18 mouse cellular contexts compared by ENCODE assay signal in genomic region chr19:40988856-40989255, GRCm38 (mm10). TPM values are rescaled to one million over a fixed set of nuclear protein-coding genes. Genes with fewer than 3 reads are reported as not detected.
"Had no signal": no experiment of that assay in that cellular context is flagged by ENCODE, and none has a peak within 500 bp of the region (broad histone marks: within the 10 kb centered on the region; RNA-seq: fewer than 3 reads in every experiment).

No protein-coding gene starts in this region.

- H3K27ac ChIP-seq: liver, embryonic 15.5 days; midbrain, embryonic 10.5 days; midbrain, embryonic 12.5 days; neural tube, embryonic 13.5 days; neural tube, embryonic 15.5 days; stomach, embryonic 15.5 days had no signal

- H3K9me3 ChIP-seq: liver, embryonic 15.5 days; midbrain, embryonic 10.5 days; midbrain, embryonic 12.5 days; neural tube, embryonic 13.5 days; neural tube, embryonic 15.5 days; stomach, embryonic 15.5 days had no signal

- H3K4me2 ChIP-seq: liver, embryonic 15.5 days; lung, embryonic 14.5 days; midbrain, embryonic 12.5 days; neural tube, embryonic 13.5 days; neural tube, embryonic 15.5 days; stomach, embryonic 15.5 days had no signal

- H3K36me3 ChIP-seq: liver, embryonic 15.5 days; midbrain, embryonic 10.5 days; midbrain, embryonic 12.5 days; neural tube, embryonic 13.5 days; neural tube, embryonic 15.5 days; stomach, embryonic 15.5 days had no signal

- ATAC-seq: midbrain, embryonic 16.5 days had no signal

- H3K4me3 ChIP-seq: liver, embryonic 15.5 days; midbrain, embryonic 10.5 days; midbrain, embryonic 12.5 days; myocyte; neural tube, embryonic 13.5 days; neural tube, embryonic 15.5 days; stomach, embryonic 15.5 days had no signal

- H3K27me3 ChIP-seq: midbrain, embryonic 12.5 days; neural tube, embryonic 13.5 days; stomach, embryonic 15.5 days had no signal

- H3K4me1 ChIP-seq: midbrain, embryonic 12.5 days had no signal

- DNase-seq: lung, adult 18-20 months; lung, embryonic 14.5 days; lung, postnatal 10 days; lung, postnatal 4 days; midbrain, embryonic 14.5 days; right cerebral cortex, postnatal 14 days; thymus, adult 18-20 months; thymus, postnatal 14 days; thymus, postnatal 36 days had no signal

- H3K9ac ChIP-seq: liver, embryonic 15.5 days; lung, embryonic 14.5 days; midbrain, embryonic 12.5 days; neural tube, embryonic 13.5 days; neural tube, embryonic 15.5 days; stomach, embryonic 15.5 days had no signal

RNA-seq across cellular contexts. Expression of gene Dntt, which starts 40.2 kb away (rescaled TPM):
- polyA plus RNA-seq: liver, embryonic 15.5 days; lung, embryonic 16.5 days; midbrain, embryonic 10.5 days had no signal
